Mouse (Mus musculus) C2C12 (cell line): ENCODE results near the gene Rpusd2.

ENCODE experiments used
- CEBPB ChIP-seq: IDR thresholded peaks from one replicate; pipeline ENCODE4 v1.6.1; 2011; ENCODE audit warnings: low read depth, mild to moderate bottlenecking, control low read depth, moderate library complexity
- CTCF ChIP-seq: IDR thresholded peaks from one replicate; pipeline ENCODE4 v1.5.1; 2011; ENCODE audit not compliant: control insufficient read depth, insufficient read depth, insufficient read length
- FOSL1 ChIP-seq: IDR thresholded peaks from one replicate; pipeline ENCODE4 v1.8.0; 2011; ENCODE audit warnings: mild to moderate bottlenecking, low read length; ENCODE audit not compliant: poor library complexity, insufficient read depth, severe bottlenecking
- MAX ChIP-seq: IDR thresholded peaks from one replicate; pipeline ENCODE4 v1.6.1; 2011; ENCODE audit warnings: mild to moderate bottlenecking, control low read depth
- MYOD1 ChIP-seq: IDR thresholded peaks from one replicate; pipeline ENCODE4 v1.6.1; 2011; ENCODE audit warnings: low read depth; ENCODE audit not compliant: control insufficient read depth, insufficient read length
- USF1 ChIP-seq: IDR thresholded peaks from one replicate; pipeline ENCODE4 v1.6.1; 2011; ENCODE audit warnings: low read depth, mild to moderate bottlenecking, control low read depth, moderate library complexity

- TF ChIP-seq CTCF (no peak), USF1 (no peak), FOSL1 (no peak), MYOD1 (no peak), MAX (no peak), CEBPB (no peak)
Measured at GRCm38 (mm10) chr2:119028941-119029551, 5.5 kb upstream of the Rpusd2 start, which contains the start of gene Ccdc32.
